Mouse (Mus musculus) kidney, postnatal 4 days (tissue): ENCODE results near the gene Obscn.

Experiments used
- DNase-seq, 2 experiments: peaks; one replicate each; pipeline ENCODE4 v3.0.0; 2021; ENCODE audit warnings: mixed read lengths in 2 of 2

The Obscn gene

GRCm38 (mm10) chr11:58959921-58960465 is 176.2 kb downstream of the Obscn start:
- DNase-seq = peak; percentile 80 to 87

- no peak for DNase-seq
These were observed 176.9 kb downstream of the Obscn start for GRCm38 (mm10) chr11:58959186-58959825.

- DNase-seq = no peak
These were observed 177.7 kb downstream of the Obscn start for GRCm38 (mm10) chr11:58958536-58958935.

- no peak for DNase-seq
These were observed 178.8 kb downstream of the Obscn start for GRCm38 (mm10) chr11:58957226-58957914.

GRCm38 (mm10) chr11:58955868-58956257 is 180.3 kb downstream of the Obscn start:
- no peak for DNase-seq

GRCm38 (mm10) chr11:58955143-58955867 is 180.9 kb downstream of the Obscn start:
- peak; percentile 44 to 59 for DNase-seq

- peak; percentile 88 to 94 for DNase-seq
These were observed 181.6 kb downstream of the Obscn start, which contains the start of the genes Hist3h2a and Trim17 for GRCm38 (mm10) chr11:58954420-58955142. Hist3h2a (plus strand) TSS chr11:58954685. Trim17 (plus strand) TSS chr11:58954685.

- peak in 1 of 2 experiments; percentile 65 for DNase-seq
These were observed 182.1 kb downstream of the Obscn start for GRCm38 (mm10) chr11:58954170-58954419.

- DNase-seq = peak in 1 of 2 experiments; percentile 39
These were observed 182.6 kb downstream of the Obscn start for GRCm38 (mm10) chr11:58953351-58954169.

GRCm38 (mm10) chr11:58951210-58951609 is 185.0 kb downstream of the Obscn start:
- DNase-seq = no peak

- DNase-seq = peak; percentile 40 to 55
These were observed 186.4 kb downstream of the Obscn start for GRCm38 (mm10) chr11:58949480-58950431.

- DNase-seq = peak; percentile 63 to 77
These were observed 187.4 kb downstream of the Obscn start, which contains the start of gene Hist3h2ba for GRCm38 (mm10) chr11:58948542-58949479. Hist3h2ba (plus strand) TSS chr11:58948920.

- peak; percentile 41 to 54 for DNase-seq
These were observed 188.2 kb downstream of the Obscn start for GRCm38 (mm10) chr11:58947798-58948528.

- no peak for DNase-seq
These were observed 188.9 kb downstream of the Obscn start for GRCm38 (mm10) chr11:58947306-58947705.
